Mouse (Mus musculus): ENCODE data around the gene Slc2a8.
"Not testable (repeated sequence)": the region's sequence is repeated elsewhere in the genome, so short reads cannot be mapped to it uniquely, and the experiment has no call there.

Slc2a8 gene

GRCm38 (mm10) chr2:32981725-32982271 is at the start of gene Slc2a8:
Slc2a8 (minus strand) TSS chr2:32982083.
- peak; percentile 93 to 97 for DNase-seq

- DNase-seq, result peak; percentile 6 to 12
These were observed 43.2 kb upstream of the Slc2a8 start for GRCm38 (mm10) chr2:33025040-33025439.

- peak in 1 of 2 experiments; percentile 24 for DNase-seq
These were observed 42.7 kb upstream of the Slc2a8 start for GRCm38 (mm10) chr2:33024564-33024963.

GRCm38 (mm10) chr2:33022846-33023245 is 41.0 kb upstream of the Slc2a8 start:
- DNase-seq, result peak; percentile 37 to 41

- peak; percentile 29 to 85 for DNase-seq
These were observed 36.1 kb upstream of the Slc2a8 start for GRCm38 (mm10) chr2:33018026-33018425.

GRCm38 (mm10) chr2:33017191-33017590 is 35.3 kb upstream of the Slc2a8 start:
- no peak for DNase-seq

GRCm38 (mm10) chr2:33014877-33015276 is 33.0 kb upstream of the Slc2a8 start:
- DNase-seq, result no peak

- not testable (repeated sequence) for DNase-seq
These were observed 27.2 kb upstream of the Slc2a8 start for GRCm38 (mm10) chr2:33009055-33009454.

GRCm38 (mm10) chr2:33005041-33005440 is 23.2 kb upstream of the Slc2a8 start:
- no peak for DNase-seq

- DNase-seq, result no peak
These were observed 20.3 kb upstream of the Slc2a8 start for GRCm38 (mm10) chr2:33002144-33002543.

GRCm38 (mm10) chr2:32999752-33000151 is 17.9 kb upstream of the Slc2a8 start:
- no peak for DNase-seq

- no peak for DNase-seq
These were observed 15.9 kb upstream of the Slc2a8 start for GRCm38 (mm10) chr2:32997792-32998191.

- no peak for DNase-seq
These were observed 15.2 kb upstream of the Slc2a8 start for GRCm38 (mm10) chr2:32997081-32997480.

GRCm38 (mm10) chr2:32992130-32992529 is 10.2 kb upstream of the Slc2a8 start:
- no peak for DNase-seq

GRCm38 (mm10) chr2:32990167-32990832 is 8.4 kb upstream of the Slc2a8 start:
- no peak for DNase-seq

GRCm38 (mm10) chr2:32989376-32989775 is 7.5 kb upstream of the Slc2a8 start:
- DNase-seq, result no peak

- no peak for DNase-seq
These were observed 4.0 kb upstream of the Slc2a8 start for GRCm38 (mm10) chr2:32985844-32986243.

- no peak for DNase-seq
These were observed 1.7 kb upstream of the Slc2a8 start for GRCm38 (mm10) chr2:32983617-32984016.

GRCm38 (mm10) chr2:32982700-32983099 is 817 bp upstream of the Slc2a8 start:
- no peak for DNase-seq

- DNase-seq, result peak in 1 of 2 experiments; percentile 49
These were observed 602 bp downstream of the Slc2a8 start for GRCm38 (mm10) chr2:32981281-32981680.

- DNase-seq, result no peak
These were observed 2.2 kb downstream of the Slc2a8 start for GRCm38 (mm10) chr2:32979675-32980074.

- no peak for DNase-seq
These were observed 3.2 kb downstream of the Slc2a8 start for GRCm38 (mm10) chr2:32978675-32979074.

GRCm38 (mm10) chr2:32977114-32977513 is 4.8 kb downstream of the Slc2a8 start:
- no peak for DNase-seq

GRCm38 (mm10) chr2:32974216-32974615 is 7.7 kb downstream of the Slc2a8 start:
- DNase-seq, result no peak

- DNase-seq, result no peak
These were observed 10.6 kb downstream of the Slc2a8 start for GRCm38 (mm10) chr2:32971235-32971634.

Measured in kidney, postnatal 36 days (tissue).